Mouse (Mus musculus) MEL (cell line): ENCODE results near the gene Rspry1. TPM values are rescaled to one million over a fixed set of nuclear protein-coding genes. Genes with fewer than 3 reads are reported as not detected.

Source experiments
- polyA plus RNA-seq, 2 experiments: library from polyadenylated mRNA; stranded (reverse) in 1 of 2; unstranded in 1 of 2; fragments of >175 nt in 1 of 2; fragments of >200 nt in 1 of 2; gene quantifications; 2 replicates each; pipeline versions ENCODE4 v1.2.1 to v1.2.4; 2012; ENCODE audit warnings: low replicate concordance in 2 of 2, low read depth in 1 of 2; ENCODE audit not compliant: insufficient read length in 2 of 2, insufficient read depth in 1 of 2, missing spikeins in 1 of 2
- total RNA-seq: library from RNA; depleted of rRNA; stranded (reverse); fragments of 300-350 nt; gene quantifications from 2 replicates; pipeline ENCODE4 v1.2.3, GENCODE M21; 2012; rRNA removed

The Rspry1 gene
- total and polyA plus RNA-seq, 3 experiments, result 24.5 to 32.2 TPM; not detected in 1

Other genes starting within 250 kb of the Rspry1 start
- gene Herpud1, start 215.5 kb upstream of the Rspry1 start, total RNA-seq, result 66.9 and 90.6 TPM in 2 replicates
- 10 to 100 TPM in 1 of 2 experiments, not detected in 1; 66.1 TPM for gene Herpud1, start 215.5 kb upstream of the Rspry1 start, polyA plus RNA-seq
- gene Nlrc5, start 167.6 kb upstream of the Rspry1 start, total RNA-seq, result 0.03 TPM in 1 of 2 replicates, not detected in the other
- gene Nlrc5, start 167.6 kb upstream of the Rspry1 start, polyA plus RNA-seq, result under 1 TPM in 1 of 2 experiments, not detected in 1; 0.03 TPM
- 15.7 and 19.1 TPM in 2 replicates for gene Cpne2, start 68.9 kb upstream of the Rspry1 start, total RNA-seq
- 10 to 100 TPM in 1 of 2 experiments, not detected in 1; 29.7 TPM for gene Cpne2, start 68.9 kb upstream of the Rspry1 start, polyA plus RNA-seq
- gene Fam192a, start 60 bp downstream of the Rspry1 start, total RNA-seq, result 43.3 and 46.3 TPM in 2 replicates
- 10 to 100 TPM in 1 of 2 experiments, not detected in 1; 88.1 TPM for gene Fam192a, start 60 bp downstream of the Rspry1 start, polyA plus RNA-seq
- 43.8 and 46.7 TPM in 2 replicates for gene Arl2bp, start 64.7 kb downstream of the Rspry1 start, total RNA-seq
- gene Arl2bp, start 64.7 kb downstream of the Rspry1 start, polyA plus RNA-seq, result 100 to 1,000 TPM in 1 of 2 experiments, 10 to 100 TPM in 1; 96.1 to 515 TPM
- not detected in 2 replicates for gene Pllp, start 94.3 kb downstream of the Rspry1 start, total RNA-seq
- under 1 TPM in 1 of 2 experiments, not detected in 1; 0.06 TPM for gene Pllp, start 94.3 kb downstream of the Rspry1 start, polyA plus RNA-seq
- gene Ccl22, start 143.7 kb downstream of the Rspry1 start, total RNA-seq, result not detected in 2 replicates
- gene Ccl22, start 143.7 kb downstream of the Rspry1 start, polyA plus RNA-seq, result under 1 TPM in 1 of 2 experiments, not detected in 1; 0.06 TPM
- not detected in 2 replicates for gene Cx3cl1, start 170.1 kb downstream of the Rspry1 start, total RNA-seq
- not detected for gene Cx3cl1, start 170.1 kb downstream of the Rspry1 start, polyA plus RNA-seq
- 1.2 TPM in 1 of 2 replicates, not detected in the other for gene Ccl17, start 208.5 kb downstream of the Rspry1 start, total RNA-seq
- under 1 TPM in 1 of 2 experiments, not detected in 1; 0.43 TPM for gene Ccl17, start 208.5 kb downstream of the Rspry1 start, polyA plus RNA-seq
- 84.6 and 91.9 TPM in 2 replicates for gene Coq9, start 236.4 kb downstream of the Rspry1 start, total RNA-seq
- gene Coq9, start 236.4 kb downstream of the Rspry1 start, polyA plus RNA-seq, result 100 to 1,000 TPM in 1 of 2 experiments, not detected in 1; 169 TPM
- 102 and 122 TPM in 2 replicates for gene Ciapin1, start 236.4 kb downstream of the Rspry1 start, total RNA-seq
- gene Ciapin1, start 236.4 kb downstream of the Rspry1 start, polyA plus RNA-seq, result 100 to 1,000 TPM in 1 of 2 experiments, not detected in 1; 263 TPM